Mouse (Mus musculus): ENCODE measurements around the gene Isoc2a.

- no peak for TF ChIP-seq CTCF (conservative IDR thresholded peaks at IDR 0.05; ENCODE audit: low read length)
- TF ChIP-seq POU5F1 (IDR thresholded peaks at IDR 0.05; ENCODE audit: borderline replicate concordance, low read length): no peak
- no peak for TF ChIP-seq NANOG (IDR thresholded peaks at IDR 0.05; ENCODE audit: borderline replicate concordance, low read length)
Measured at GRCm38 (mm10) chr7:4927711-4928110, 50.8 kb downstream of the Isoc2a start.
